Mouse (Mus musculus) intestine, embryonic 14.5 days (tissue): Measurements from ENCODE around the gene Hykk. TPM values are rescaled to one million over a fixed set of nuclear protein-coding genes. Genes with fewer than 3 reads are reported as not detected.

Experiments used
- ATAC-seq: fragments of 200-750 bp; cut with Nextera tagmentation; replicated peaks from 2 replicates; pipeline ENCODE4 v1.8.0; 2017; ENCODE audit warnings: low read depth, moderate number of reproducible peaks, moderate TSS enrichment, moderate library complexity; ENCODE audit not compliant: low FRiP score, low TSS enrichment
- DNase-seq: peaks from one replicate; pipeline ENCODE4 v3.0.0-alpha.2; 2018; ENCODE audit warnings: low spot score
- H3K27ac ChIP-seq: fragments of 300-500 bp; sonication (generic); 2 replicates; pipeline ENCODE4 v1.5.1; 2014; ENCODE audit warnings: low read depth, mild to moderate bottlenecking, control low read depth
- H3K27me3 ChIP-seq: fragments of 300-500 bp; sonication (generic); replicated peaks from 2 replicates; pipeline ENCODE4 v1.6.1; 2014; ENCODE audit warnings: low read length, control low read depth; ENCODE audit not compliant: control insufficient read depth, insufficient read depth
- H3K36me3 ChIP-seq: fragments of 300-500 bp; sonication (generic); 2 replicates; pipeline ENCODE4 v1.6.1; 2014; ENCODE audit warnings: low read length, control low read depth; ENCODE audit not compliant: control insufficient read depth, insufficient read depth
- H3K4me1 ChIP-seq: fragments of 300-500 bp; sonication (generic); replicated peaks from 2 replicates; pipeline ENCODE4 v1.6.1; 2014; ENCODE audit warnings: low read length, control low read depth, mixed read lengths; ENCODE audit not compliant: control insufficient read depth, insufficient read depth
- H3K4me2 ChIP-seq: fragments of 300-500 bp; sonication (generic); 2 replicates; pipeline ENCODE4 v1.6.1; 2014; ENCODE audit warnings: low read length
- H3K4me3 ChIP-seq: fragments of 300-500 bp; sonication (generic); 2 replicates; pipeline ENCODE4 v1.5.1; 2014; ENCODE audit warnings: low read depth, low read length, control low read depth, mixed read lengths
- H3K9ac ChIP-seq: fragments of 300-500 bp; sonication (generic); 2 replicates; pipeline ENCODE4 v1.6.1; 2014; ENCODE audit warnings: mild to moderate bottlenecking, low read length
- H3K9me3 ChIP-seq: fragments of 300-500 bp; sonication (generic); 2 replicates; pipeline ENCODE4 v1.6.1; 2016; ENCODE audit warnings: low read length, control low read depth; ENCODE audit not compliant: control insufficient read depth
- WGBS: fragments of 180-500 bp; shearing (Covaris S2); extraction: QIAGEN DNeasy Blood & Tissue Kit; methylation state at CpG from one replicate; pipeline ENCODE4 v1.1.7; 2014; 5-methylcytosine and 5-hydroxymethylcytosine counted together
- polyA plus RNA-seq: library from polyadenylated mRNA; unstranded; fragments of >200 nt; fragmentation: Nextera tagmentation; extraction: Ambion mirVana; gene quantifications from 2 replicates; pipeline ENCODE4 v1.2.1, GENCODE M21; 2014

Gene Hykk
- polyA plus RNA-seq, 1 experiment from 2014 or later, result 3.9 TPM

- H3K36me3 ChIP-seq, result no peaks in the 10 kb centered on the region
- no peak for ATAC-seq
- H3K27me3 ChIP-seq, result no peaks in the 10 kb centered on the region
- H3K9ac ChIP-seq, result no peak overlapping the region
- 60% methylated on average over 3 of the region's 3 CpGs for WGBS
- H3K27ac ChIP-seq, result no peak overlapping the region
- peak; percentile 16 for DNase-seq
- H3K4me3 ChIP-seq, result no peak overlapping the region
- H3K9me3 ChIP-seq, result no peaks in the 10 kb centered on the region
- no peaks in the 10 kb centered on the region for H3K4me1 ChIP-seq
- H3K4me2 ChIP-seq, result no peak overlapping the region
Observed at GRCm38 (mm10) chr9:54994381-54994780, 77.3 kb downstream of the Hykk start.

- H3K9ac ChIP-seq, result no peak overlapping the region
- no peak for ATAC-seq
- no peak overlapping the region for H3K4me2 ChIP-seq
- H3K9me3 ChIP-seq, result no peaks in the 10 kb centered on the region
- H3K4me3 ChIP-seq, result no peak overlapping the region
- no peaks in the 10 kb centered on the region for H3K27me3 ChIP-seq
- H3K36me3 ChIP-seq, result no peaks in the 10 kb centered on the region
- no peak for DNase-seq
- no peaks in the 10 kb centered on the region for H3K4me1 ChIP-seq
- H3K27ac ChIP-seq, result no peak overlapping the region
- WGBS, result 69% methylated on average over 3 of the region's 3 CpGs
Observed at GRCm38 (mm10) chr9:54995645-54996044, 78.6 kb downstream of the Hykk start.

Other genes with a start within 250 kb of the Hykk start
- 3.6 and 5.0 TPM in 2 replicates for gene Dnaja4, start 218.4 kb upstream of the Hykk start, polyA plus RNA-seq
- gene Wdr61, start 182.8 kb upstream of the Hykk start, polyA plus RNA-seq, result 162 and 170 TPM in 2 replicates
- 15.9 and 22.6 TPM in 2 replicates for gene Crabp1, start 152.5 kb upstream of the Hykk start, polyA plus RNA-seq
- gene Ireb2, start 53.5 kb upstream of the Hykk start, polyA plus RNA-seq, result 39.4 and 46.0 TPM in 2 replicates
- gene Psma4, start 33.5 kb downstream of the Hykk start, polyA plus RNA-seq, result 285 and 292 TPM in 2 replicates
- gene AY074887, start 33.7 kb downstream of the Hykk start, polyA plus RNA-seq, result 1.3 and 1.6 TPM in 2 replicates
- gene Chrna5, start 63.6 kb downstream of the Hykk start, polyA plus RNA-seq, result 4.5 and 5.3 TPM in 2 replicates
- gene Chrna3, start 109.3 kb downstream of the Hykk start, polyA plus RNA-seq, result 20.6 and 23.9 TPM in 2 replicates
- gene Chrnb4, start 131.5 kb downstream of the Hykk start, polyA plus RNA-seq, result 11.9 and 12.0 TPM in 2 replicates
- gene Ube2q2, start 231.6 kb downstream of the Hykk start, polyA plus RNA-seq, result 33.2 and 33.8 TPM in 2 replicates